Mouse (Mus musculus) spleen, adult 2 months (tissue): ENCODE measurements around the gene Haghl. TPM values are rescaled to one million over a fixed set of nuclear protein-coding genes. Genes with fewer than 3 reads are reported as not detected.

Source experiments
- DNase-seq, 2 experiments: peaks; one replicate each; pipeline versions ENCODE4 v3.0.0 to v3.0.0-alpha.2; 2012 to 2021; ENCODE audit warnings: low spot score in 2 of 2, low read depth in 1 of 2
- H3K27ac ChIP-seq: fragments of 200-500 bp; 2 replicates; pipeline ENCODE4 v1.5.1; 2012; ENCODE audit warnings: low read length, inconsistent platforms; ENCODE audit not compliant: insufficient read depth
- H3K27me3 ChIP-seq: fragments of 200-500 bp; 2 replicates; pipeline ENCODE4 v1.6.1; 2012; ENCODE audit warnings: mild to moderate bottlenecking, moderate library complexity, low read length, inconsistent platforms; ENCODE audit not compliant: control insufficient read depth, insufficient read depth
- H3K36me3 ChIP-seq: fragments of 200-500 bp; 2 replicates; pipeline ENCODE4 v1.6.1; 2012; ENCODE audit warnings: mild to moderate bottlenecking, low read length, inconsistent platforms; ENCODE audit not compliant: control insufficient read depth, insufficient read depth
- H3K4me1 ChIP-seq: fragments of 200-500 bp; 2 replicates; pipeline ENCODE4 v1.6.1; 2011; ENCODE audit warnings: inconsistent platforms; ENCODE audit not compliant: control insufficient read depth, insufficient read depth, insufficient read length
- H3K4me3 ChIP-seq: fragments of 200-500 bp; 2 replicates; pipeline ENCODE4 v1.5.1; 2011; ENCODE audit warnings: mild to moderate bottlenecking, inconsistent platforms; ENCODE audit not compliant: insufficient read depth, insufficient read length; ENCODE audit errors: extremely low read depth
- CTCF ChIP-seq: fragments of 200-500 bp; IDR thresholded peaks from 2 replicates; pipeline ENCODE4 v1.5.1; 2011; ENCODE audit warnings: mild to moderate bottlenecking, inconsistent platforms; ENCODE audit not compliant: insufficient read depth, insufficient read length, insufficient replicate concordance; ENCODE audit errors: extremely low read depth
- POLR2A ChIP-seq: fragments of 200-500 bp; IDR thresholded peaks from 2 replicates; pipeline ENCODE4 v1.6.1; 2011; ENCODE audit warnings: low read depth, low read length, inconsistent platforms
- WGBS: fragments of 180-500 bp; shearing (Covaris S2); methylation state at CpG from one replicate; pipeline ENCODE4 v1.1.7; 2018; 5-methylcytosine and 5-hydroxymethylcytosine counted together
- polyA plus RNA-seq: library from polyadenylated mRNA; depleted of rRNA; stranded (reverse); fragments of >200 nt; gene quantifications from 2 replicates; pipeline ENCODE4 v1.2.3, GENCODE M21; 2012

Haghl gene
- polyA plus RNA-seq, 1 experiment: 37.9 TPM

DNA sequence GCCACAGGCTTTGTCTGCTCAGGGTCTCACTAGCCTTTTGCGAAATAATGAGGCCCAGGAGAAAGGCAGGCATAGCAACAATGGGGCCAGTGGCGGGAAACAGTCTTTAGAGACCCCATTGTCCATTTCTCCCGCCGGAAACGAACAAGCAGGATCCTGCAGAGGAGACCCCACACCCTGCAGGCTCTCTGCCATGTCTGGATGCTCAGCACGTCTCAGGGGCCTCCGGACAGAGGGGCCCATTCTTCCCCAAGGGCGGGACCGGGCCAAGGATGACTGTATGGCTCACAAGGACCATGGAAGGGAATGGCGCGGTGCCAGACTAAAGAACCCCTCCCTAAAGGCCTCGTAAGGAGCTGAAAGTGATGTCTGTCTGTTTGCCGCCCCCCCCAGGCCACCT is 8.7 kb upstream of the Haghl start:
- DNase-seq: no peak
- peaks cover 15% of the 10 kb centered on the region for H3K4me1 ChIP-seq
- H3K27me3 ChIP-seq: no peaks in the 10 kb centered on the region
- TF ChIP-seq CTCF: no peak
- no peak for TF ChIP-seq POLR2A
- no peak overlapping the region for H3K4me3 ChIP-seq
- no peaks in the 10 kb centered on the region; the same call in 1 of the 2 replicates for H3K36me3 ChIP-seq
- no peak overlapping the region for H3K27ac ChIP-seq
- 92% methylated on average over 13 of the region's 13 CpGs for WGBS

DNA sequence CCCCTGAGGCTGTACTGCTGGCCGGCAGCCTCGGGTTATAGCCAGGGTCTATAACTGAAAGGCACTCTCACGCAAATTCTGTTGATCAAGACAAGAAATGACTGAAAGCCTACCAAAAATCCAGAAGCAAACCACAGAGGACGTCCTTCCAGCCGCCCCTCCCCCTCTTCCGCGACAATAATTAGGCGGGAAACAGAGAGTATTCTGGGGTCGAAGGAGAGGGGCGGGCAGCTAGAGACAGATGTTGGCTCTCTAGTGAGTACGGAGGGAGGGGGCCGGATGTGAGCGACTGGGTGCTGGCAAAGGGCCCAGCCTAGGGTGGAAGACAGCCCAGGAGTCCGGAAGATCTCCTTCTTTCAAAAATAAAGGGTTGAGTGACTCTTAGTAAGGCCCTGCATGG is 7.1 kb upstream of the Haghl start, which contains the start of gene Fam173a:
TSS of gene Fam173a (minus strand) at position 287 of the 400 bp plus-strand sequence.
- TF ChIP-seq CTCF (no peak), POLR2A (no peak)
- H3K27me3 ChIP-seq: no peaks in the 10 kb centered on the region
- H3K27ac ChIP-seq: peak within 1 kb of the TSS; percentile 94
- H3K4me3 ChIP-seq: peak within 1 kb of the TSS; percentile 97
- WGBS: under 1% methylated on average over 14 of the region's 14 CpGs
- H3K36me3 ChIP-seq: no peaks in the 10 kb centered on the region; the same call in none of the 2 replicates
- H3K4me1 ChIP-seq: peaks cover 15% of the 10 kb centered on the region
- DNase-seq: peak; percentile 61 to 70

DNA sequence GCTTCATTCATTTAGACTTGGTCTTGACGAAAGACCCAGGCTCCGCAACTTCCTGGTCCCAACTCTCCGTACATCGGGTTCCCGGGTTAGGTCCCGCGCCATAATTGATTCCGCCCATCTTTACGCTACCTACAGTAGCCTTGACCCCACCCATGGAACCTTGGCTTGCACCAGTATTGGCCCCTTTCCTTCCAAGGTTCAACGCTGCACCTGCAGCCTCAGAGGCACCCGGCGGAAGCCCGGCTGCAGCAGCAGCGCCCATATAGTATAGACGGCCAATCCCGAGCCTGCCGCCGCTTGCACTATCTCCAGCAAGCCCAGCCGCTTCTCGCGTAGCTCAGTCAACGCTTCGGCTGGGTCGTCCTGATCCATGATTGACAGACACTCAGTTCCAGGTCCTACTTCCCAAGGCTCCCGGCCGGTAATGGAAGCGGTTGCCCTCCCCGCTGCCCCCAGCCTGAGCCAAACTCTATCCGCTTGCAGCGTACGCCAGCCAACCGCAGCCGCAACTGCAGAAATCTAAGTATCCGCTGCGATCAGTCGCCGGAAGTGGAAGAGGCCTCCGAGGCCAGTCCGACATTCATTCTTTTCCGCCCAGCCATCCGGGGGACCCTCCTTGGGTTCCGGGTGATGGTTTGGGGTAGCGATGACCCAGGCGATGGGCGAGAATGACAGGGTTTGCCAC is 6.5 kb upstream of the Haghl start:
- TF ChIP-seq CTCF: no peak
- TF ChIP-seq POLR2A: peak; percentile 72

GRCm38 (mm10) chr17:25791320-25791842 is 5.9 kb upstream of the Haghl start:
- peak overlapping the region; percentile 94; the same call in 1 of the 2 replicates for H3K27ac ChIP-seq
- peak overlapping the region; percentile 97 for H3K4me3 ChIP-seq
- TF ChIP-seq POLR2A: no peak
- no peak for TF ChIP-seq CTCF
- H3K27me3 ChIP-seq: no peaks in the 10 kb centered on the region
- 26% methylated on average over 19 of the region's 19 CpGs for WGBS
- DNase-seq: no peak
- H3K4me1 ChIP-seq: peaks cover 15% of the 10 kb centered on the region
- H3K36me3 ChIP-seq: no peaks in the 10 kb centered on the region; the same call in none of the 2 replicates

More for the DNA sequence above, 6.5 kb upstream of the Haghl start:
- WGBS: under 1% methylated on average over 45 of the region's 45 CpGs
- Histone ChIP-seq H3K27ac (peak overlapping the region; percentile 94), H3K4me1 (peaks cover 15% of the 10 kb centered on the region), H3K36me3 (no peaks in the 10 kb centered on the region; the same call in none of the 2 replicates), H3K4me3 (peak overlapping the region; percentile 97), H3K27me3 (no peaks in the 10 kb centered on the region)
- peak; percentile 82 to 83 for DNase-seq

DNA sequence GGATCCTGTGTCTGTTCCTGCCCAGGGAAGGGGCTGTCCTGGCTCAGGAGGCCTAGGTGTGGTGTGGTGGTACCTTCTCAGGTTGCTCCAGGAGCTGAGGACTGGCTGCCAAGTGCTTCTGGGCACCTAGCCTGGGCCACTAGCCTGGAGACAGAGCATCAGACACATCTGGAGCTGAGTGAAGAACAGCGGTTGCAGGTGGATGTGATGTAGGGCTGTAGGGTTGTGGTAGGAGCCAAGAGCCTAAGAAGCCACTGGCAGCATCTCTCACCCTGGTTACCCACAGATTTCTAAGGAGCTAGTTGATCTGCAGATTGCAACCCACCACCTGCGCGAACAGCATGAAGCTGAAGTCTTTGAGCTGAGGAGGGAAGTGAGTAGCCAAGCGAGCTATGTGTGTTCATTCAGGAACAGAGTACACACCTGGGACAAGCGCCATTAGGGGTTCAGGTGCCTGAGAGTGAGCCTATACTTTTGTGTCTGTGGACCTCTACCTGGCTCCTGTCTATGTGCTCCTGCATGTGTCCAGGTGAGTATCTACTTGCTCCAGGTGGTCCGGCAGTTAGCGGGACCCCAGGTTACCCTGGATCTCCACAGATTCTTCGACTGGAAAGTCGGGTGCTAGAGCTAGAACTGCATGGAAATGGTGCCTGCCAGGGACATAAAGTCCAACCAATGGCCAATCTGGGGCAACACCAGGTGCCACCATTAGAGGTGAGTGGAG is 1.5 kb upstream of the Haghl start:
- WGBS: 87% methylated on average over 9 of the region's 9 CpGs
- no peak for DNase-seq

DNA sequence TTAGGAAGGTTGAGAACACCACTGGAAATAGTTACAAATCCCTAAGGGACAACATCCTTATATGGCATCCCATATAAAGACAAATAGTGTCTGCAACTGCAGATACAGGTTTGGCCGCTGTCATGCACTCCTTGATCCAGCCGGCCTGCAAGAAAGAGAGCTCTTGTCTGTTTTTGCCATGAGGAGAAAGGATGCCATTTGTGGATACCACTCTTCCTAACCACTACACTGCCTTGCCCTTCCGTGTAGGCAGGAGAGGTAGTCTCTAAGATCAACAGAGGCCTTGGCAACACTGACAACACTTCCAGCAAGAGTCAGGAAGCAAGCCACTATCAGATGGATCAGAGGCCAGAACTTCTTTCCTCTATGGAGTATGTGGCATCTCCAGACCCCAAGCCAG is 807 bp upstream of the Haghl start, which contains the start of gene Ccdc78:
TSS of gene Ccdc78 (plus strand) at position 301 of the 400 bp plus-strand sequence.
- WGBS: 89% methylated on average over 3 of the region's 3 CpGs

More for the DNA sequence above, 1.5 kb upstream of the Haghl start:
- no peaks in the 10 kb centered on the region for H3K27me3 ChIP-seq
- peaks cover 7% of the 10 kb centered on the region for H3K36me3 ChIP-seq
- H3K4me3 ChIP-seq: no peak overlapping the region
- peaks cover 11% of the 10 kb centered on the region for H3K4me1 ChIP-seq
- no peak overlapping the region for H3K27ac ChIP-seq
- TF ChIP-seq CTCF (no peak), POLR2A (no peak)

More for the DNA sequence above, 807 bp upstream of the Haghl start, which contains the start of gene Ccdc78:
- no peaks in the 10 kb centered on the region for H3K27me3 ChIP-seq
- DNase-seq: no peak
- H3K27ac ChIP-seq: no peak within 1 kb of the TSS
- H3K36me3 ChIP-seq: peaks cover 13% of the 10 kb centered on the region
- peaks cover 8% of the 10 kb centered on the region for H3K4me1 ChIP-seq
- TF ChIP-seq POLR2A (no peak), CTCF (no peak)
- peak within 1 kb of the TSS; percentile 89 for H3K4me3 ChIP-seq
